Mouse (Mus musculus) liver, embryonic 11.5 days (tissue): ENCODE results near the gene Pde2a. TPM values are rescaled to one million over a fixed set of nuclear protein-coding genes. Genes with fewer than 3 reads are reported as not detected.

Experiments used
- ATAC-seq: fragments of 200-750 bp; cut with Nextera tagmentation; replicated peaks from 2 replicates; pipeline ENCODE4 v1.8.0; 2017; ENCODE audit warnings: moderate number of reproducible peaks, mild to moderate bottlenecking, moderate TSS enrichment, moderate library complexity; ENCODE audit not compliant: low FRiP score
- DNase-seq: peaks from one replicate; pipeline ENCODE4 v3.0.0-alpha.2; 2017; ENCODE audit warnings: low spot score
- H3K27ac ChIP-seq: fragments of 300-500 bp; sonication (generic); 2 replicates; pipeline ENCODE4 v1.5.1; 2014; ENCODE audit warnings: mild to moderate bottlenecking, low read depth, low read length, control low read depth
- H3K27me3 ChIP-seq: fragments of 300-500 bp; sonication (generic); replicated peaks from 2 replicates; pipeline ENCODE4 v1.6.1; 2014; ENCODE audit warnings: low read length, mixed read lengths; ENCODE audit not compliant: control insufficient read depth, insufficient read depth
- H3K36me3 ChIP-seq: fragments of 300-500 bp; sonication (generic); 2 replicates; pipeline ENCODE4 v1.6.1; 2014; ENCODE audit warnings: mild to moderate bottlenecking, low read length, moderate library complexity, mixed read lengths; ENCODE audit not compliant: control insufficient read depth, insufficient read depth
- H3K4me1 ChIP-seq: fragments of 300-500 bp; sonication (generic); replicated peaks from 2 replicates; pipeline ENCODE4 v1.6.1; 2014; ENCODE audit warnings: low read length, mixed read lengths; ENCODE audit not compliant: control insufficient read depth, insufficient read depth
- H3K4me2 ChIP-seq: fragments of 300-500 bp; sonication (generic); 2 replicates; pipeline ENCODE4 v1.6.1; 2014; ENCODE audit warnings: mild to moderate bottlenecking, control low read depth, moderate library complexity
- H3K4me3 ChIP-seq: fragments of 300-500 bp; sonication (generic); 2 replicates; pipeline ENCODE4 v1.5.1; 2014; ENCODE audit warnings: low read depth, low read length, control low read depth
- H3K9ac ChIP-seq: fragments of 300-500 bp; sonication (generic); 2 replicates; pipeline ENCODE4 v1.6.1; 2014; ENCODE audit warnings: low read depth, low read length, control low read depth
- H3K9me3 ChIP-seq: fragments of 300-500 bp; sonication (generic); 2 replicates; pipeline ENCODE4 v1.6.1; 2016; ENCODE audit warnings: low read length, inconsistent platforms, mixed read lengths; ENCODE audit not compliant: control insufficient read depth
- WGBS: fragments of 180-500 bp; shearing (Covaris S2); extraction: QIAGEN DNeasy Blood & Tissue Kit; methylation state at CpG from one replicate; pipeline ENCODE4 v1.1.7; 2014; 5-methylcytosine and 5-hydroxymethylcytosine counted together
- polyA plus RNA-seq: library from polyadenylated mRNA; unstranded; fragments of >200 nt; fragmentation: Nextera tagmentation; extraction: Ambion mirVana; gene quantifications from 2 replicates; pipeline ENCODE4 v1.2.1, GENCODE M21; 2014

The Pde2a gene
- polyA plus RNA-seq, 1 experiment from 2014 or later, result 14.4 TPM

DNA sequence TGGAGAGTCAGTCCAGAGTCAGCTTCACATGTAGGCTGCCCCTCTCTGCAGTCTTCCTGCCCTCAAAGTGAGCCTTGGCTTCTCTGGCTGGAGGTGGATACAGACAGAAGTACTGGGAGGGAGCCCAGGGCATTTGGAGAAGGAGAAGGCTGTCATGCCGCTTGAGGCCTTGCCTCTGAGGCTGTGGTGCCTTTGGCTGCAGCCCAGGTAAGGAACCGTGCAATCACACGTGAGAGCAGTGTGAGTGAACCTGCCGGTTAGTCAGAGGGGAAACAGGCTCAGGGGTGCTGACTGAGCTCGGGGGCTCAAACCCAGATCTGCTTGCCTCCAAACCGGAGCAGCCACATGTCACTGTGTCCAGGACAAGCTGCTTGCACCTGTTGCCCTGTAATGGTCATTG is 40.0 kb upstream of the Pde2a start:
- H3K4me2 ChIP-seq, result no peak overlapping the region
- H3K27me3 ChIP-seq, result no peaks in the 10 kb centered on the region
- no peaks in the 10 kb centered on the region for H3K36me3 ChIP-seq
- H3K4me3 ChIP-seq, result no peak overlapping the region
- DNase-seq, result no peak
- H3K27ac ChIP-seq, result no peak overlapping the region
- WGBS, result 74% methylated on average over 6 of the region's 6 CpGs
- no peak for ATAC-seq
- H3K9ac ChIP-seq, result no peak overlapping the region
- peaks cover 44% of the 10 kb centered on the region for H3K4me1 ChIP-seq
- no peaks in the 10 kb centered on the region for H3K9me3 ChIP-seq

DNA sequence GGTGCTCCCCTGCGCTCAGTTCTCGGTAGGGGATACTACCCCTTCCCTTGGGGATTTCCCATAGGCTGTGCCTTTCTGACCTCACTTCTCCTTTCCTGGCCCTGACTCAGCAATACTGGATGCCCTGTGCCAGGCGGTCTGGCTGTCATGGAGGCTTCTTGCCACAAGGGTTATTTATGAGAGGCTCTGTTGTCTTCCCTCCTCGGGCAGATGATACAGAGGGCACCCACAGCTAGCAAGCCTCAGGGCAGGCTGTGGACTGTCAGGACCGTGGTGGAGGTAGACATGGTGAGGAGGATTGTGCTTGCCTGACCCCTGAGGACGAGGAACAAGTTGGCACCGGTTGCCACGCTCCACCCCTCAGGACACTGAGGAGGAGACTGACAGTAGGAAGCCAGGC is 39.1 kb upstream of the Pde2a start:
- no peak overlapping the region for H3K9ac ChIP-seq
- H3K4me3 ChIP-seq, result no peak overlapping the region
- H3K4me2 ChIP-seq, result no peak overlapping the region
- WGBS, result 53% methylated on average over 8 of the region's 8 CpGs
- no peaks in the 10 kb centered on the region for H3K27me3 ChIP-seq
- no peak for ATAC-seq
- H3K36me3 ChIP-seq, result no peaks in the 10 kb centered on the region
- H3K27ac ChIP-seq, result no peak overlapping the region
- DNase-seq, result no peak
- H3K4me1 ChIP-seq, result peaks cover 44% of the 10 kb centered on the region
- H3K9me3 ChIP-seq, result no peaks in the 10 kb centered on the region

DNA sequence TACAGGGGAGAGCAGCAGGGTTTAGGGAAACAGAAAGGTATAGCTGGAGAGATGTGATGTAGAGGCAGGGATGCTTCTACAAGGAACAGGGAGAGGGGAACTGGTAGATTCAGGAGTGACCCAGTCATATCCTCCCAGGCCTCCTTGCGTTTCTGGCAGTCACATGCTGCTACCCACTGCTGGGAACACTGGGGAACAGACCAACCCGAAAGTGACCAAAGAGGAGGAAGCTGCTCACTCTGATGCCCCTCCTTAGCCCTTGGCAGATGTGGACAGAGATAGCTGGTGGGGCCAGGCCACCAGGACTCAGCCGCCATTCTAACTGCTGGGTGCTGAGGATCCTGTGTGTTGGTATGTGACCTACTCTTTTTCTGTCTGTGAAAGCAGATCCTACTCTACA is 37.7 kb upstream of the Pde2a start:
- ATAC-seq (no peak), DNase-seq (no peak)
- Histone ChIP-seq H3K36me3 (0 out of 2 replicates have a peak, but pooled peaks cover 5% of the 10 kb centered on the region), H3K27me3 (no peaks in the 10 kb centered on the region), H3K9ac (no peak overlapping the region), H3K4me2 (no peak overlapping the region), H3K4me1 (peaks cover 40% of the 10 kb centered on the region), H3K9me3 (no peaks in the 10 kb centered on the region), H3K4me3 (no peak overlapping the region), H3K27ac (no peak overlapping the region)
- WGBS, result 42% methylated on average over 3 of the region's 3 CpGs

DNA sequence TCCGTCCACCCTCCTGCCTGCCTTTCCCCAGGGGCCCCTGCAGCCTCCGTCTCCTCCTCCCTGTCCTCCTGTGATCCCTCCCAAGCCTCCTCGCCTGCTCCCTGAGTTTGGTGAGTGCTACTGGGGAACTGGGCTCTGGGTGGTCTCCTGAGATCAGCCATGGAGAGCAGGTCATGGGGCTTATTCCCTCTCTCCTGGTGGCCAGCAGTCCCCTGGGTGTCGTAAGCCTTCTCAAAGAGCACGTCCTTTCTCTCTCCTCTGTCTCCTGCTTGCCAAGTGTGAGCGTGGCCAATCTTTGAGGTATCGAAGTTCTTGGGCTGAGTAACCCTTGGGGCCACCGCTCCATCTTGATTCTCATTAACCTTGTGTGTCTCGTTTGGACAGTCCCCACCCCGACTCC is 36.6 kb upstream of the Pde2a start:
- Histone ChIP-seq H3K4me3 (no peak overlapping the region), H3K9ac (no peak overlapping the region), H3K27me3 (no peaks in the 10 kb centered on the region), H3K4me1 (peaks cover 33% of the 10 kb centered on the region), H3K27ac (peak overlapping the region; percentile 50; the same call in 1 of the 2 replicates), H3K9me3 (no peaks in the 10 kb centered on the region), H3K4me2 (peak overlapping the region; percentile 45; the same call in 1 of the 2 replicates), H3K36me3 (0 out of 2 replicates have a peak, but pooled peaks cover 5% of the 10 kb centered on the region)
- 58% methylated on average over 10 of the region's 10 CpGs for WGBS
- DNase-seq (no peak), ATAC-seq (no peak)

DNA sequence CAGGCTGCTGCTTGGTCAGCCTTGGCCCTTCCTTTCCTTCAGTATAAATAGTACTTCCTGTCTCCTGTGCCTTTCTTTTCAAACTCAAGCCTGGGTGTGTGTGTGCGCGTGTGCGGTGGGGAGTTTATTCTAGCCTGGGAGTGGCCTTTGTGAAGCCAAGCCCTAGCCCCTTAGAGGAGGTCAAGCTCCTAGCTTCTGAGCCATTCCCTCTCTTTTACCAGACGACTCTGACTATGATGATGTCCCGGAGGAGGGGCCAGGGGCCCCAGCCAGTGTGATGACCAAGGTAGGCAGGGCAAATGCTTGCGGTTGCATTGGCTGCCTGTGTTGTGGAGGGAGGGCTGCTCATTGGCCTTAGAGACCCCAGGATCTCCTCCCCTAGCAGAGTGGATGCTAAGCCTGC is 36.2 kb upstream of the Pde2a start:
- Histone ChIP-seq H3K9me3 (no peaks in the 10 kb centered on the region), H3K4me2 (peak overlapping the region; percentile 45), H3K4me3 (no peak overlapping the region), H3K4me1 (peaks cover 35% of the 10 kb centered on the region), H3K9ac (0 out of 2 replicates have a peak overlapping the region, but pooled peaks have one; percentile 10), H3K27ac (peak overlapping the region; percentile 39), H3K36me3 (0 out of 2 replicates have a peak, but pooled peaks cover 5% of the 10 kb centered on the region), H3K27me3 (no peaks in the 10 kb centered on the region)
- ATAC-seq (peak; percentile 48), DNase-seq (peak; percentile 56)
- WGBS, result 29% methylated on average over 6 of the region's 6 CpGs

DNA sequence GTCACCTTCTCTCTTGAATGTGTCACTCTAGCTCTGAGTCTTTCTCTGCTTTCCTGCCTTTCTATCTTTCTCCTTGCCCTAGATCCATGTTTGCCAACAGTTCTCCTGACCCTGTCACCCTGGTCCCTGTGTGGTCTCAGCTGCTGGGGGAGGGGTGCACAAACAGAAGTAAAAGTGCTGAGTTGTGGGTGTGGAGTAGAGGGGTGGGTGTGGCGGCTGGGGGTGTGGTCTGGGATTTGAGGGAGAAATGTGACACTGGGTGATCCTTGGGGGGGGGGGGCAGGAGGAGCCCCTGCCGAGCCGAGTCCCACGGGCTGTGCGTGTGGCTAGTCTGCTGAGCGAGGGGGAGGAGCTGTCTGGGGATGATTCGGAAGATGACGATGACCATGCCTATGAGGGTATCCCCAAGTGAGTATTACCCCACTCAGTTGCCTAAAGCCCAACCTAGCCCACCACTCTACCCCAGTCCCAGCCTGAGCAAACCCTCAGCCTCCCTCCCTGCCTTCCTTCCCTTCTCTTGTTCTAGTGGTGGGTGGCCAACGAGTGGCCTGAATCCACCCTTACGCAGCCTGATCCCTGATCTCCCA is 35.5 kb upstream of the Pde2a start:
- Histone ChIP-seq H3K27ac (peak overlapping the region; percentile 39), H3K4me1 (peaks cover 35% of the 10 kb centered on the region), H3K4me3 (no peak overlapping the region), H3K9ac (0 out of 2 replicates have a peak overlapping the region, but pooled peaks have one; percentile 10), H3K9me3 (no peaks in the 10 kb centered on the region), H3K27me3 (no peaks in the 10 kb centered on the region), H3K36me3 (0 out of 2 replicates have a peak, but pooled peaks cover 5% of the 10 kb centered on the region), H3K4me2 (peak overlapping the region; percentile 45)
- DNase-seq (no peak), ATAC-seq (peak; percentile 16; the same call in 1 of the 2 replicates)
- whole genome bisulfite sequencing, result 55% methylated on average over 10 of the region's 10 CpGs

DNA sequence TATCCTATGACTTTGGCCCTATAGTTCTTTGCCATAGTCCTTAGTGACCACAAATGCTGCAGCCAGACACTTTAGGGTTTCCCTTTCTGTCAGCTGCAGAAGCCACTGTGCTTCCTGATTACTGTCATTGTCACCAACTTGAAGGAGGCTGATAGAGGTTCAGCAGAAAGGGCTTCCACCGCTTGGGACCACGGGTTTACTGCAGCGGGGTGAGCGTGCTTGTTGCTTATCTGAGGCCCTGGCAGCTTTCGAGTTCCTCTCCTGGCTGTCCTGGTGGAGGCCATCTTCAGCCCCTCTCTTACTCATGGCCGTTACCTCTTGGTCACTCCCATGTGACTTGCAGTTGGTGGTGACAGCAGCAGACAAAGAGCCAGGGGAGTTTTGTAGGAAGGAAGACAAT is 32.2 kb upstream of the Pde2a start:
- no peaks in the 10 kb centered on the region for H3K9me3 ChIP-seq
- H3K4me2 ChIP-seq, result no peak overlapping the region
- 60% methylated on average over 6 of the region's 6 CpGs for WGBS
- H3K27me3 ChIP-seq, result no peaks in the 10 kb centered on the region
- H3K27ac ChIP-seq, result no peak overlapping the region
- 0 out of 2 replicates have a peak, but pooled peaks cover 7% of the 10 kb centered on the region for H3K36me3 ChIP-seq
- no peak overlapping the region for H3K9ac ChIP-seq
- peaks cover 31% of the 10 kb centered on the region for H3K4me1 ChIP-seq
- H3K4me3 ChIP-seq, result no peak overlapping the region
- ATAC-seq (no peak), DNase-seq (no peak)

DNA sequence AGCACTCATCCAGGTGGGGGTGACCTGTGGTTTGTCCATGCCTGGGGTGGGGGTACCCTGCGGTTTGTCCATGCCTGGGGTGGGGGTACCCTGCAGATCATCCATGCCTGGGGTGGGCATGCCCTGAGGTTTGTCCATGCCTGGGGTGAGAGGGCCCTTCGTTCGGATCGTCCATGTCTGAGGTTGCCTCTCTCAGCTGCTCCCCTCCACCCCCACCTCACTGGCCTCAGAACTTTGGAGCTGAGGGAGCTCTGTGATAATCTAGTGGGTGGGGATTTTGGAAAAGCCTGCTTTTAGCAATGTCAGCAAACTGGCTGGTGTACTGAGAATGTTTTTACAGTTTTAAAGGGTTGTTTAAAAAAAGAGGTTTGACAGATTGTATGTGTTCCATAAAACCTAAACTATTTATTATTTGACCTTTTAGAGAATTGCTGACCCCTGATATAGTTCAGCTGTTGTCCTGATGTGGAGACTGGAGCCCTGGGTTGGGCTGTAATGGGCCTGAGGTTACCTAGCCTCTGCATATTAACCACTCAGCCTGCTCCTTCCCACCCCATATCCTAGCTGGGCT is 29.5 kb upstream of the Pde2a start:
- Histone ChIP-seq H3K4me2 (no peak overlapping the region), H3K27ac (no peak overlapping the region; the same call in 1 of the 2 replicates), H3K36me3 (peaks cover 12% of the 10 kb centered on the region), H3K9me3 (no peaks in the 10 kb centered on the region), H3K4me1 (peaks cover 12% of the 10 kb centered on the region), H3K27me3 (no peaks in the 10 kb centered on the region), H3K9ac (no peak overlapping the region), H3K4me3 (no peak overlapping the region)
- DNase-seq, result no peak
- no peak for ATAC-seq
- 73% methylated on average over 4 of the region's 4 CpGs for WGBS

DNA sequence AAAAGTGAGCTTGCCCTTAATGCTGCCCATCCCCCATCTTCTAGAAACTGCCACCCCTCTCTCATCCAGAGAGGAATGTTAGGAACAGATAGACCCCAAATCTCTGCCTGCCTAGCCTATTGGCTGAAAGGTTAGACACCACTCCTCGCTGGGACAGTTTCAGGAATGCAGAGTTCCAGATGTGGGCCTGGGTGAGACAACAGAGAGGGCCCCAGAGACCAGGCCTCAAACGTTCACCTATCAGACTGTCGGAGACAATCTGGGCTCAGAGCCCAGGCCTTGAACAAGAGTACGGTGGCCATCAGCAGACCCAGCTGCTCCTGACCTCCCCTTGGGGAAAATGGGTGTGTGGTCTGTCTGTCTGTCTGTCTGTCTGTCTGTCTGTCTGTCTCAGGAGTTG is 28.5 kb upstream of the Pde2a start:
- Histone ChIP-seq H3K4me2 (no peak overlapping the region), H3K4me1 (peaks cover 12% of the 10 kb centered on the region), H3K27me3 (no peaks in the 10 kb centered on the region), H3K36me3 (peaks cover 21% of the 10 kb centered on the region), H3K4me3 (no peak overlapping the region), H3K27ac (peak overlapping the region; percentile 80), H3K9me3 (no peaks in the 10 kb centered on the region), H3K9ac (no peak overlapping the region)
- DNase-seq (no peak), ATAC-seq (no peak)
- 44% methylated on average over 4 of the region's 4 CpGs for WGBS
